Mouse (Mus musculus): Measurements from ENCODE around the gene Zfp740.
A peak's percentile ranks its signal among the peaks of the same experiment; 100 is the strongest.
"Not testable (repeated sequence)": the region's sequence is repeated elsewhere in the genome, so short reads cannot be mapped to it uniquely, and the experiment has no call there.

Gene Zfp740

DNA sequence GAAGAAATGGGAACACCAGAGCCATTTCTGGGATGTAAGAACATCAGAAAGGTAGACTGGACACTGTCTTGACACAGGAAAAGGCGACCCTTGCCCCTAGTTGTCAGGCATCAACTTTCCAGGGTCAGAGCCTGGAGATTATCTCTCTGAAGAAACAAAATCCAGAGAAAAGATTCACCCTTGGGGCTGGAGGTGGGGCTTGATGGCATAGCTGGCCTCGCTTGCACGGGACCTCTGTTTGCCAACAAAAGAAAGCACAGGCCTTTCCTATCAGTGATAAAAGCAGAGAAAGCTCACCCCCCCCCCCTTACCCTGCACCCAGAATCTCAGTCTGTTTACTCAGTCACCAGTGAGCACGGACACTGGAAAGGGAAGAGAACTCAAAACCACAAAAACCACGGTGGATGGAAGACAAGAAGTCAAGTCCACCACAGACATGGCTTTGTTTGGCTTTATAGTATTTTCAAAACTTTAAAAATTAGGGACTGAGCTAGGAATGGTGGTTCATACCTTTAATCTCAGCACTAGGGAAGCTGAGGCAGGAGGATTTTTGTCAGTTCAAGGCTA lies 10.1 kb upstream of the Zfp740 start:
- no peak for DNase-seq (ENCODE audit: low read depth, low spot score)

- DNase-seq (ENCODE audit: low read depth, low spot score): no peak
These were observed 9.4 kb upstream of the Zfp740 start for GRCm38 (mm10) chr15:102193652-102194051.

DNA sequence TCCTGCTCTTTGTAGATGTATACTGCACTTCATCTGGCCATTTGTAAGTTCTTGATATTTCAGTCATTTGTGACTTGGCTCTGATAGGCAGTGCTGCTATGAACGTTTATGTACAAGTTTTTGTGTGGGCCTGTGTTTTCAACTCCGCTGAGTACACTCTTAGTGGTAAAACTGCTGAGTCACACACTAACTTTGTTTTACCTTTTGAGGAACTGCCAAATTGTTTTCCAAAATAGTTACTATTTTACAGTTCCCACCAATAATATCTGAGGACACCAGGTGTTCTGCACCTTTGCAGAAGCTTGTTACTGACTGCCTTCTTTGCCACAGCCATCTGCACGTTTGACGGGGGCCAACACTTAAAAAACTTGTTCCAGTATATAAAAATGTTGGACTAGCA lies 8.6 kb upstream of the Zfp740 start:
- DNase-seq (ENCODE audit: low read depth, low spot score): no peak

- no peak for DNase-seq (ENCODE audit: low read depth, low spot score)
These were observed 7.7 kb upstream of the Zfp740 start for GRCm38 (mm10) chr15:102195373-102195772.

DNA sequence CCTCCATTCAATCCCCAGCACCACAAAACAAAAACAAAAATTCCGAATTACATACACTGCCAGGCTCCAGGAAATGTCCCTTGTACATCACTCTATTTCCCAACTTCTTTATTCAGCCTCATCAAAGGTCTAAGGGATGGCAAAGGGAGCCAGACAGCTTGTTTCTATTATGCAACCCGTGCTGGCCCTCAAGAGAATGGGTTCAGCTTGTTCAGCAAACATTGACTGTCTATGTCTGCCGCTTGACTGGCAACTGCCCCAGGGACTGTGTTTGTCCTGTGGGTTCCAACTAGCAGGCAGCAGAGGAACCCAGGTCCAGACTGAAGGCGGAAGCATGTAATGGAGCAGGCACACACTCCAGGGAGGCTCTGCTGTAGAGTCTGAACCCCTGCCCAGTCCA lies 4.2 kb upstream of the Zfp740 start:
- DNase-seq (ENCODE audit: low read depth, low spot score): no peak

DNA sequence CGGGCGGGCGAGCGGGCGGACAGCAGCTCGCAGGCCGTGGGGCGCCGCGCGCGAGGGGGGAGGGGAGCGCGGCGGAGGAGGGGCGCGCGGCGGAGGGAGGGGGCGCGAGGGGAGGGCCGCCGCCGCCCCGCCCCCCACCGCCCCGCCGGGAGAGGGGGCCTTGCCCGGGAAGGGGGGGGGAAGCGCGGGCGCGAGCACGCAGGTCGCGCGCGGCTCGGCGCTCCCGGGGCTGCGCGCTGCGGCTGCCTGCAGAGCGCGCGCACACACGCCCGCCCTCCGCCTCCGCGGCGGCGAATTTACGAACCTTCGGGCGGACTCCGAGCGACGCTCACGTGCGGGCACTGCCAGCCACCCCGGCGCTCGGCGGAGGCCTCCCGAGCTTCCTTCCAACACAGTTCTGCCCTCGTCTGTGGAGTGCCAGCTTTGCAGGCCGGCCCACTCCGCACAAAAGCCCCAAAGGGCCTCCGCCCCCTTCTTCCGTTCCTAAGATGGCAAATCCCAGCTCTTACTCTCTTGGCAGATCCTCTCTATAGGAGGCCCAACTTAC lies 859 bp downstream of the Zfp740 start:
- peak; percentile 63 for DNase-seq (ENCODE audit: low read depth, low spot score)

GRCm38 (mm10) chr15:102204674-102205505 lies 1.8 kb downstream of the Zfp740 start, which contains the start of gene Csad:
TSS of gene Csad (minus strand) at chr15:102204724.
- DNase-seq (ENCODE audit: low read depth, low spot score): no peak

GRCm38 (mm10) chr15:102205779-102206178 lies 2.7 kb downstream of the Zfp740 start:
- DNase-seq (ENCODE audit: low read depth, low spot score): no peak

GRCm38 (mm10) chr15:102207351-102207750 lies 4.3 kb downstream of the Zfp740 start:
- DNase-seq (ENCODE audit: low read depth, low spot score): no peak

- DNase-seq (ENCODE audit: low read depth, low spot score): no peak
These were observed 5.1 kb downstream of the Zfp740 start for GRCm38 (mm10) chr15:102208092-102208561.

GRCm38 (mm10) chr15:102209114-102209513 lies 6.1 kb downstream of the Zfp740 start:
- no peak for DNase-seq (ENCODE audit: low read depth, low spot score)

- no peak for DNase-seq (ENCODE audit: low read depth, low spot score)
These were observed 7.8 kb downstream of the Zfp740 start for GRCm38 (mm10) chr15:102210816-102211215.

DNA sequence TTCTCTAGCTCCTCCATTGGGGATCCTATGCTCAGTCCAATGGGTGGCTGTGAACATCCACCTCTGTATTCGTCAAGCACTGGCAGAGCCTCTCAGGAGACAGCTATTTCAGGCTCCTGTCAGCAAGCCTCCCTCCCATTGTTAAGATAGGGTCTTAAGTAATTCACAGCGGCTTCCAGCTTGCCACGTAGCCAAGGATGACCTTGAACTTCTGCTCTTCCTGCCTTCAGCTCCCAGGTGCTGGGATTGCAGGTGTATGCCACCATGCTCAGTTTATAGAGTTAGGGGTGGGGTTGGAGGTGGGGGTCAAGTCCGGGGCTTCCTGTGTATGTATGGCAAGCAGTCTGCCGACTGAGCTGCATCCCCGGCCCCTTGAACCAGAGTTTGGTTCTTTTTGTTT lies 8.8 kb downstream of the Zfp740 start:
- DNase-seq (ENCODE audit: low read depth, low spot score): no peak

GRCm38 (mm10) chr15:102214132-102214531 lies 11.1 kb downstream of the Zfp740 start:
- DNase-seq (ENCODE audit: low read depth, low spot score): no peak

DNA sequence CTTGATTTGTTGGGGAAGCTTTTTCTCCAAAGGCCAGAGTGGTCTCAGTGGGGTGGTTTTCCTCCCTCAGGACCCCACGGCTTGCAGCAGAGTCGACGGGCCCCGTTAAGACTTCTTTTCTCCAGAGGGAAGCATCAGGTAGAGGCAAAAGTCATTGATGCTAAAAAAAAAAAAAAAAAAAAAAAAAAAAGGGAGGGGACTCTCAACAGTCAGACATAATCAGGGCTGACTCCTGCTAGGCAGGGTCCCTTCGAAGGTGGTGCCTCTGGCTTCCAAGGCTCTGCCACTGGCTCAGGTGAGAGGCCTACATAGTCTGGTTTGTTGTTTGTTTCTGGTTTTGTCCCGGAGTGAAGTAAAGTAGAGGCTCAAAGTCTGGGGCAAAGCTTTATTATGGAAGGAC lies 12.6 kb downstream of the Zfp740 start:
- no peak for DNase-seq (ENCODE audit: low read depth, low spot score)

GRCm38 (mm10) chr15:102216459-102217228 lies 13.6 kb downstream of the Zfp740 start:
- DNase-seq (ENCODE audit: low read depth, low spot score): no peak

- DNase-seq (ENCODE audit: low read depth, low spot score): no peak
These were observed 14.3 kb downstream of the Zfp740 start for GRCm38 (mm10) chr15:102217325-102217724.

DNA sequence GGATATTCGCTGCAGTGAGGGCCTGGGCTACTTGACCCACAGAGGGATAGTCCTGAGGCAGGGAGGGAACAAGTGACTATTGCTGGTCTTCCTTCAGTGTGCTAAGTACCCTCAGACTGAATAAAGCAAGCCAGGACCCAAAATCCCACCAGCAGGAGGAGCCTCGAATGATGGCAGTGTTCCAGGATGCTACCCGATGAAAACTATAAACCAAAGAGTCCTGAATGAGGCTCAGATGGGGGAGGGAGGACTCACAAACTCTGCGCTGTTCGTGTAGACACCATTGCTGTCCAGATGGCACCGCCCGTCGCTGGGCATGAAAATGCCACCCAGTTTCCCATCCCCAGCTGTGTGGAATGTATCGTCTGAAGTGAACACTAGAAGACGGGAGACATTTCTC lies 19.3 kb downstream of the Zfp740 start:
- DNase-seq (ENCODE audit: low read depth, low spot score): no peak

- DNase-seq (ENCODE audit: low read depth, low spot score): peak; percentile 70
These were observed 21.3 kb downstream of the Zfp740 start for GRCm38 (mm10) chr15:102224186-102224991.

DNA sequence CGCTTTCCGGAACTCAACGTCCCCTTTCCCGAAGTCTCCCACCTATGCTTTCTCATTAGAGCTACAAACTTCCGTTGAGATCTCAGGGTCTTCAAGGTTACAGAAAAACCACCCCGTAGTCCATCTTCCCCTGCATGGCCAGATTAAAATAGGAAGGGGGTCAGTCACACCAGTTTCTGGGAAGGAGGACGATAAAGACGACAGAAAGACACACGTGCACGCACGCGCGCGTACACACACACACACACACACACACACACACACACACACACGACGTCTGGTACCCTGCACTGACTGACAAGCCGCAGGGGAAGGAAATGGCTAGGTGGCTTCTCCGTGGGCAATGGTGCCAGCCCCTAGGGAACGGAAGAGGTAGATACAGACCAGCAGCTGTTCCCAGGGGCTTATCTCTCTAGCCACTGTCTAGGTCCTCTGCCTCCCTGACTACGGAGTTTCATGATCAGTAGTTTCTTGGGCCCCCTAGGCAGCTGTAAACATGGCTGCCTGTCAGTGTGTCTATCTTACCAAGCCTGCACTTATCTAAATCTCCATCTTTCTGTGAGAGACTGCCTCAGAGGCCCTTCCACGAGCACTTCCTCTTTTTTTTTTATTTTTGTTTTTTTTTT lies 22.1 kb downstream of the Zfp740 start:
- no peak for DNase-seq (ENCODE audit: low read depth, low spot score)

- DNase-seq (ENCODE audit: low read depth, low spot score): not testable (repeated sequence)
These were observed 22.6 kb downstream of the Zfp740 start for GRCm38 (mm10) chr15:102225619-102226018.
